Mouse (Mus musculus) liver, postnatal 0 days (tissue): ENCODE measurements around the gene Foxp2.

Source experiments
- CTCF ChIP-seq: sonication (generic); IDR thresholded peaks from 2 replicates; pipeline ENCODE4 v1.5.1; 2016; ENCODE audit warnings: antibody characterized with exemption, low read depth
- EP300 ChIP-seq: IDR thresholded peaks from 2 replicates; pipeline ENCODE4 v1.6.1; 2016; ENCODE audit warnings: antibody characterized with exemption, low read depth, mild to moderate bottlenecking

DNA sequence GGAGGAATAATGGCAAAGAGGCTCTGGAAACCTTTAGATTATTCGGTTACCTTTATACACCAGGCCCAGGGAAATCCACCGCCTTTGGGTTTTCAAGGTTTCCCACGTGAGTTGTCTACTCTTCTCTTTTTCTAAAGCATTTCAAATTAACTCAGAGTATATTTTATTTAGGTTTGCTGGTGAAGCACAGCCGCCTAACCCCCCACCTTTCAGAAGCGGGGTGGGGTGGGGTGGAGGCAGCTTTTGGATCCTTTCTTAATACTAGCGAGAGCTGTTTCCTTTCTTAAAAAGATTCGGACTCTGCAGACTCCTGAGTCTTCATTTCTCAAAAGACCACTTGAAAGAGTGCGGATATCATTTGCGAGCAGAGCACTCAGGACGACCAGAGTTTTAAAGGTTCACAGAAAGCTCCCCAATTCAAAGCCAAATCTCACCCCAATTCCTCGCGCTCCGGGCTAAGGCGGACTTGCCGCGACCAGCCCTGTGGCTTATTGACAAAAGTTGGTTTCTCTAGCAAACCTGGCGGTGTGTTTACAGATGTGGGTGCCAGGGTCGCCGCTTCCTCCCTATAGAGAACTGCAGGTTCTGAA is 2.0 kb upstream of the Foxp2 start:
- TF ChIP-seq EP300, result no peak
- TF ChIP-seq CTCF, result no peak
